Mouse (Mus musculus) liver, embryonic 15.5 days (tissue): Measurements from ENCODE around the gene Abcg8. TPM values are rescaled to one million over a fixed set of nuclear protein-coding genes. Genes with fewer than 3 reads are reported as not detected.

Source experiments
- ATAC-seq: fragments of 200-750 bp; cut with Nextera tagmentation; 2 replicates; pipeline ENCODE4 v1.8.0; 2017; ENCODE audit warnings: moderate number of reproducible peaks, mild to moderate bottlenecking, moderate library complexity; ENCODE audit not compliant: insufficient read depth
- H3K27ac ChIP-seq: fragments of 300-500 bp; sonication (generic); replicated peaks from 2 replicates; pipeline ENCODE4 v1.5.1; 2015; ENCODE audit warnings: mild to moderate bottlenecking, inconsistent platforms
- H3K27me3 ChIP-seq: fragments of 300-500 bp; sonication (generic); 2 replicates; pipeline ENCODE4 v1.6.1; 2015; ENCODE audit warnings: mild to moderate bottlenecking, inconsistent platforms
- H3K36me3 ChIP-seq: fragments of 300-500 bp; sonication (generic); replicated peaks from 2 replicates; pipeline ENCODE4 v1.6.1; 2015; ENCODE audit warnings: moderate library complexity, mild to moderate bottlenecking, inconsistent platforms
- H3K4me1 ChIP-seq: fragments of 300-500 bp; sonication (generic); replicated peaks from 2 replicates; pipeline ENCODE4 v1.6.1; 2015; ENCODE audit warnings: inconsistent platforms
- H3K4me2 ChIP-seq: fragments of 300-500 bp; sonication (generic); 2 replicates; pipeline ENCODE4 v1.6.1; 2015; ENCODE audit warnings: moderate library complexity, mild to moderate bottlenecking, inconsistent platforms
- H3K4me3 ChIP-seq: fragments of 300-500 bp; sonication (generic); replicated peaks from 2 replicates; pipeline ENCODE4 v1.5.1; 2015; ENCODE audit warnings: mild to moderate bottlenecking, inconsistent platforms
- H3K9ac ChIP-seq: fragments of 300-500 bp; sonication (generic); 2 replicates; pipeline ENCODE4 v1.6.1; 2015; ENCODE audit warnings: moderate library complexity, mild to moderate bottlenecking, inconsistent platforms
- H3K9me3 ChIP-seq: fragments of 300-500 bp; sonication (generic); replicated peaks from 2 replicates; pipeline ENCODE4 v1.6.1; 2016; ENCODE audit warnings: inconsistent platforms
- WGBS: fragments of 180-500 bp; shearing (Covaris S2); methylation state at CpG from one replicate; pipeline ENCODE4 v1.1.7; 2015; ENCODE audit warnings: mixed read lengths; ENCODE audit not compliant: insufficient replicate concordance; 5-methylcytosine and 5-hydroxymethylcytosine counted together
- polyA plus RNA-seq: library from polyadenylated mRNA; unstranded; fragments of >200 nt; fragmentation: Nextera tagmentation; extraction: Ambion mirVana; gene quantifications from 2 replicates; pipeline ENCODE4 v1.2.1, GENCODE M21; 2015

The Abcg8 gene
- polyA plus RNA-seq, 1 experiment from 2014 or later = 0.56 TPM

GRCm38 (mm10) chr17:84658195-84658594 is 17.9 kb upstream of the Abcg8 start:
- Histone ChIP-seq H3K27ac (no peak overlapping the region), H3K36me3 (no peaks in the 10 kb centered on the region), H3K4me1 (no peaks in the 10 kb centered on the region), H3K4me2 (no peak overlapping the region), H3K9me3 (no peaks in the 10 kb centered on the region), H3K27me3 (no peaks in the 10 kb centered on the region), H3K9ac (no peak overlapping the region), H3K4me3 (no peak overlapping the region)
- ATAC-seq = no peak
- 55% methylated on average over 5 of the region's 5 CpGs for WGBS

DNA sequence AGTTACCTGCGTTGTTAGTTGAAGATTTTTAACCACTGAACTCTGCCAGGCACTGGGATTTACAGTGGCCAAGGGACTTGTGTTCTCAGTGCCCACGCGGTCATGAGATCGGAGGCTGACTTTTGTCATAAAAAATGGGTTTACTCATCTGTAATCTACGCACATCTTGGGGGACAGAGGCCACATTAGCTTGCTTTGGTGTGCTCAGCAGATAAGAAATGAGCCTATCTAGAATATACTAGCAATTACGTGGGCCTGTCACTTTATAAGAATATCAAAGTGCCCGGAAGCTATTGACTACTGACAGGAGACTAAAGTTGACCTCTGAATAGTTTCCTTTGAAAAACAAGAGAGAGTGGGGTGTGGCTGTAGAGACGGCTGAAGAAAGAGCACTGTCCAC is 17.2 kb upstream of the Abcg8 start:
- no peak for ATAC-seq
- H3K4me2 ChIP-seq = no peak overlapping the region
- no peaks in the 10 kb centered on the region for H3K36me3 ChIP-seq
- no peak overlapping the region for H3K9ac ChIP-seq
- H3K27ac ChIP-seq = no peak overlapping the region
- H3K4me3 ChIP-seq = no peak overlapping the region
- no peaks in the 10 kb centered on the region for H3K9me3 ChIP-seq
- H3K27me3 ChIP-seq = no peaks in the 10 kb centered on the region
- 69% methylated on average over 8 of the region's 8 CpGs for WGBS
- H3K4me1 ChIP-seq = 0 out of 2 replicates have a peak, but pooled peaks cover 2% of the 10 kb centered on the region

- ATAC-seq = no peak
- 57% methylated on average over 10 of the region's 10 CpGs for WGBS
- H3K9me3 ChIP-seq = no peaks in the 10 kb centered on the region
Measured at GRCm38 (mm10) chr17:84665053-84665452, 11.0 kb upstream of the Abcg8 start.

DNA sequence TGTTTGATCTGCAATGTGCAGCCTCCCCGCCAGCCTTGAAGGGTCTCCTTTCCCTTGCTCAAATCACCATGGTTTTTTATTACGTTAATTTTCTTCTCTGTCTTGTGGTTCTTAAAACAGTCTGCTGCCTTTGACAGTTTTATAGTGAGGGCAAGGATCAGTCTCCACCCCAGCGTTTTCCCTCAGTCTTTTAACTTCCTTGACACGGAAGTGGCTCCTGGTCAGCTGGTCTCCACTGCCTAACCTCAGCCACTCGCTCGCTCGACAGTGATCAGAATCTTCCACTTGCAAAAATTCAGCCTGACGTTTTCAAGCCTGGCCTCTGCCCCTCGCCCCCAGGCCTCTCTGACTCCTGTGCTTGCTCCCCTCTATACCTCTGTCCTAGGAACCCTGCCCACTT is 10.4 kb upstream of the Abcg8 start:
- no peak overlapping the region for H3K27ac ChIP-seq
- WGBS = 22% methylated on average over 9 of the region's 9 CpGs
- no peaks in the 10 kb centered on the region for H3K9me3 ChIP-seq
- H3K4me1 ChIP-seq = 0 out of 2 replicates have a peak, but pooled peaks cover 4% of the 10 kb centered on the region
- H3K9ac ChIP-seq = no peak overlapping the region
- no peak overlapping the region for H3K4me2 ChIP-seq
- H3K4me3 ChIP-seq = no peak overlapping the region
- H3K27me3 ChIP-seq = no peaks in the 10 kb centered on the region
- no peak for ATAC-seq
- no peaks in the 10 kb centered on the region for H3K36me3 ChIP-seq

More at GRCm38 (mm10) chr17:84665053-84665452, 11.0 kb upstream of the Abcg8 start:
- H3K9ac ChIP-seq = no peak overlapping the region
- no peak overlapping the region for H3K4me2 ChIP-seq
- no peak overlapping the region for H3K27ac ChIP-seq
- no peaks in the 10 kb centered on the region for H3K27me3 ChIP-seq
- 0 out of 2 replicates have a peak, but pooled peaks cover 4% of the 10 kb centered on the region for H3K4me1 ChIP-seq
- H3K36me3 ChIP-seq = no peaks in the 10 kb centered on the region
- no peak overlapping the region for H3K4me3 ChIP-seq

DNA sequence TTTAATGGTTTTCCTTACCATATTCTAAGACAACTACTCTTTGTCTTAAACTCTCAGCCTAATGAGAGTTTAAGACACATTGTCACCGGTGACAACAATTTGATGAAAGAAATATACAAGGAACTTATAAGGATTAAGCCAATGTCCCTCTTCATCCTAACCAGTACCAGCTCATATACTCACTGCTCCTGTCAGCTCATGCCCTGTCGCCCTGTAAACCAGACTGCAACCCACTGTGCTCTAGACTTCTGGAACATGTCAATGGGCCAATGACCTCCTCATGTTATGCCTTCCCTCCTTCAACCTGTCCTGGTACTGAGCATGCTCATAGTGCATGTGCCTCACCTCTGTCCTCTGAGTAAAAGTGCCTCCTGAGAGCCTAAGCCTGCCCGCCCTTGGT is 8.3 kb upstream of the Abcg8 start:
- Histone ChIP-seq H3K9ac (no peak overlapping the region), H3K9me3 (no peaks in the 10 kb centered on the region), H3K4me3 (no peak overlapping the region), H3K4me2 (no peak overlapping the region), H3K27ac (no peak overlapping the region), H3K36me3 (no peaks in the 10 kb centered on the region), H3K27me3 (no peaks in the 10 kb centered on the region), H3K4me1 (peaks cover 4% of the 10 kb centered on the region; the same call in 1 of the 2 replicates)
- 67% methylated on average over 3 of the region's 3 CpGs for WGBS
- ATAC-seq = no peak

- Histone ChIP-seq H3K27ac (no peak overlapping the region), H3K4me3 (no peak overlapping the region), H3K4me2 (no peak overlapping the region), H3K4me1 (peaks cover 2% of the 10 kb centered on the region; the same call in 1 of the 2 replicates), H3K9me3 (no peaks in the 10 kb centered on the region), H3K27me3 (peaks cover 23% of the 10 kb centered on the region), H3K36me3 (no peaks in the 10 kb centered on the region), H3K9ac (no peak overlapping the region)
- WGBS = 60% methylated on average over 16 of the region's 16 CpGs
- ATAC-seq = no peak
Measured at GRCm38 (mm10) chr17:84672376-84673369, 3.4 kb upstream of the Abcg8 start.

DNA sequence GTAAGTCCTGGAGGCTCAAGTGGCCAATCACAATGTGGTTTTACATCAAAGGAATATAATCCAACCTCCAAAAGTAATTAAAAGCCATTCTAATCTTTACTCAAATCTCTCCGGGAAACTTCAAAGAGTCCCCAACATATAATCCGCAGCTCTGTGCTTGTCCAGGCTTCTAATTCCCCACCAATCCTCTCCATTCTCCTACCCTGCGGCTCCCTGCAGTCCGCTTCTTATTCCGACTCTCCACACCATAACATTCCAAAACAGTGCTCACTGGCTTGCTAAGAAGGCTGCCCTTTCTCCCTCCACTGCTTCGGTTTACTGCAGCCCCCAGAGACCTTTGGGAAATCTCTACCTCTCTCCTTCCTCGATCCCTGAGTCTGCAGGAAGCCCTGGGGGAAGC is 2.1 kb upstream of the Abcg8 start:
- H3K27ac ChIP-seq = no peak overlapping the region

DNA sequence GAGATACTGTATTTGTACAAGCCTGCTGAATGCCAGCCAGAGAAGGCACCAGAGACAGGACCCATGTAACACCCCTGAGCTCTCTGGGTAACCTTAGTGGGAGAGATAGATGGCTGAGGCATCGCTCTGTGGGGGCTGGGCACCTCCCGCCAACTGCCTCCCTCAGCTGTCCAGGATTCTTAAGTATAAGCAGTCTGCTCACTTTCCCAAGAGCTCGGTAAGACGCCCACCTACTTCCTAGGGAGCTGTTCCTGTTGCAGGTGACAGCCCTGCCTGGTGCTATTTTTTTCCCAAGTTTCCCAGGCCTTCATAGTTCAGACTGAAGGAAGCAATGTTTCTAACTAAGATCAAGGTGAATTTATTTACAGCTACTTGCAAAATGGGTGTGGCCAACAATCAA is 898 bp upstream of the Abcg8 start:
- H3K4me2 ChIP-seq = no peak overlapping the region
- no peaks in the 10 kb centered on the region for H3K9me3 ChIP-seq
- WGBS = 48% methylated on average over 4 of the region's 4 CpGs
- peaks cover 23% of the 10 kb centered on the region for H3K27me3 ChIP-seq
- no peak overlapping the region for H3K4me3 ChIP-seq
- no peak overlapping the region for H3K27ac ChIP-seq
- ATAC-seq = no peak
- H3K9ac ChIP-seq = no peak overlapping the region
- H3K36me3 ChIP-seq = no peaks in the 10 kb centered on the region
- peaks cover 2% of the 10 kb centered on the region; the same call in 1 of the 2 replicates for H3K4me1 ChIP-seq

More for the DNA sequence above, 2.1 kb upstream of the Abcg8 start:
- no peak overlapping the region for H3K9ac ChIP-seq
- H3K4me1 ChIP-seq = peaks cover 2% of the 10 kb centered on the region; the same call in 1 of the 2 replicates
- H3K27me3 ChIP-seq = peaks cover 23% of the 10 kb centered on the region
- 59% methylated on average over 7 of the region's 7 CpGs for WGBS
- no peak overlapping the region for H3K4me3 ChIP-seq
- no peak overlapping the region for H3K4me2 ChIP-seq
- no peak for ATAC-seq
- H3K9me3 ChIP-seq = no peaks in the 10 kb centered on the region
- H3K36me3 ChIP-seq = no peaks in the 10 kb centered on the region

DNA sequence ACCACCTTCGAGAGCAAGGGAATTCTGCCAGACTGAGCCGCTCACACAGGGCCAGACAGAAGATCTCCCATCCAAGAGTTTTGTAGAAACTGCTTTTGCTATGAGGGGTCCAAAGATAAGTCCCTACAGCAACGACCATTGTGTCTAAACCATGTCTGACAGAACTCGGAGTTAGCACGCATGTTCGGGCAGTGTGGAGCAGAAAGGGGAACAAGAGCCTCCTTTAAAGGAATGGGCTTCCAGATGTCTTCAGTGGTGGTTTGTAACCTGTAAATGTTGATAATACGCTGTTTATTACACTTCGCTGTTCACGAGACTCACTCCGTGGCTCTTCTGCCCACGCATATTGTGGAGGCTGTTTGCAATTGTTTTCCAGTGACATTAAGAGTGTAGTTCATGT is 1.5 kb downstream of the Abcg8 start:
- Histone ChIP-seq H3K9ac (no peak overlapping the region), H3K36me3 (no peaks in the 10 kb centered on the region), H3K27me3 (peaks cover 23% of the 10 kb centered on the region), H3K4me3 (no peak overlapping the region), H3K4me1 (peaks cover 2% of the 10 kb centered on the region; the same call in 1 of the 2 replicates), H3K9me3 (no peaks in the 10 kb centered on the region), H3K27ac (no peak overlapping the region), H3K4me2 (no peak overlapping the region)
- no peak for ATAC-seq
- WGBS = 56% methylated on average over 11 of the region's 11 CpGs

- Histone ChIP-seq H3K9ac (no peak overlapping the region), H3K4me2 (no peak overlapping the region), H3K27ac (no peak overlapping the region), H3K36me3 (no peaks in the 10 kb centered on the region), H3K4me3 (no peak overlapping the region), H3K9me3 (no peaks in the 10 kb centered on the region), H3K4me1 (peaks cover 7% of the 10 kb centered on the region; the same call in 1 of the 2 replicates), H3K27me3 (peaks cover 4% of the 10 kb centered on the region)
- no peak for ATAC-seq
- WGBS = 54% methylated on average over 3 of the region's 3 CpGs
Measured at GRCm38 (mm10) chr17:84681670-84682069, 5.6 kb downstream of the Abcg8 start.
